Comparison of ENCODE assay signal across 8 mouse cellular contexts in the genomic region with DNA sequence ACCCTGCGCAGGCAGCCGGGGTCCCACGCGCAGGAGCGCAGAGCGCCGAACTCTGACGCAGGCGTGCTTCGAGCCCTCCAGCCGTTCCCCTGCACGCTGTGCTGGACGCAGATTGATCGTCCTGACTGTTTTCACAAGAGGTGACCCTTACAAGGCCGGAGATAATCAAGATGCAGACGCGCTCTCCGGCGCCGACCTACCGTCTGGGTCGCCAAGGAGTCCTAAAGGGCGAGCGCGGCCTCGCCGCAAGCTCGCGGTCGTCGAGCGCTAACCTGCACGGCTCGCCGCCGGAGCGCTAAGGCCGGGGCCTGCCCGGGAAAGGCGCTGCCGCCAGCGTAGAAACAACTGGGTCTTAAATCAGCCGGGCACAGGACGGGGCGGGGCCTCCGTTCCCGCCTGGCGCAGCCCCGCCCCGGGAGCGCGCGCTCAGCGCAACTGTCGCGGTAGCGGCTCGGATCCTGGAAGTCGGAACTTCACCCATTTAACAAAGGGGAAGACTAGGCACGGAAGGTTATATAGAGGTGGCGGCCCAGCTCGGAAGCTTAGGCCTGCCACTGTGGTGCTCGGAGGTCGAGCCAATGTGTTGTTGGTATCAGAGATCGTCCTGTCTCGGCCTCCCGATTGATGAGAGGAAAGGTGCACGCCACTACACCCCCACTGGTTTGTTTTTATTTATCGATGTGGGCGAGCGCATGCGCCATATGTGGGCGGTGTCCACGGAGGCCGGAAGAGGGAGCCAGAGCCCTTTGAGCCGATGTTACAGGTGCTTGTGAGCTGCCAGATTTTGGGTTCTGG. TPM values are rescaled to one million over a fixed set of nuclear protein-coding genes. Genes with fewer than 3 reads are reported as not detected.
DNase-seq lines count a peak whose midpoint lies in the region; ATAC-seq lines count a peak whose summit lies in the region.

A gene (minus strand): TSS at position 642 of the 795 bp plus-strand sequence.

- WGBS in hindbrain, embryonic 13.5 days = under 1% methylated on average over 76 of the region's 76 CpGs

- DNase-seq in ZHBTc4 (ENCODE audit: low read depth, low spot score) = peak; percentile 98
- DNase-seq in cerebellum, postnatal 25 days = peak; percentile 74 to 78
- peak; percentile 33 to 40 for DNase-seq in frontal cortex, postnatal 25 days (ENCODE audit: low spot score in 2 of 2)
- DNase-seq in layer of hippocampus, postnatal 36 days = peak; percentile 60 to 67
- peak; percentile 89 to 93 for DNase-seq in lung, postnatal 4 days
- DNase-seq in retina, postnatal 1 day = peak; percentile 93
- DNase-seq in urinary bladder, adult 2 months (ENCODE audit: low spot score) = peak; percentile 72

- H3K4me1 ChIP-seq in hindbrain, embryonic 13.5 days (replicated peaks) = peaks cover 17% of the 10 kb centered on the region

- peaks cover 11% of the 10 kb centered on the region for H3K36me3 ChIP-seq in hindbrain, embryonic 13.5 days

- no peaks in the 10 kb centered on the region for H3K27me3 ChIP-seq in hindbrain, embryonic 13.5 days

- peak; percentile 94 for ATAC-seq in hindbrain, embryonic 13.5 days (ENCODE audit: low FRiP score)

- no peaks in the 10 kb centered on the region for H3K9me3 ChIP-seq in hindbrain, embryonic 13.5 days

- peak within 1 kb of the TSS; percentile 70 for H3K27ac ChIP-seq in hindbrain, embryonic 13.5 days

- peak within 1 kb of the TSS; percentile 61 for H3K4me3 ChIP-seq in hindbrain, embryonic 13.5 days

- peak within 1 kb of the TSS; percentile 78 for H3K9ac ChIP-seq in hindbrain, embryonic 13.5 days

- peak within 1 kb of the TSS; percentile 73 for H3K4me2 ChIP-seq in hindbrain, embryonic 13.5 days

RNA-seq across cellular contexts. Expression of the gene that starts here (rescaled TPM):
- polyA plus RNA-seq in hindbrain, embryonic 13.5 days (2015; fragmentation: Nextera tagmentation; extraction: Ambion mirVana) = 19.8 and 21.3 TPM in 2 replicates
- 1 to 10 TPM; 4.0 to 5.3 TPM for total RNA-seq in layer of hippocampus, postnatal 36 days (2021)
- 14.1 and 14.2 TPM in 2 replicates for polyA plus RNA-seq in urinary bladder, adult 2 months (2012; rRNA removed)

Comparison
In these comparisons a context has a peak if more than half of its experiments do, and no peak if none do; other contexts are left out.
1. Peak in every context shown above with its lines: DNase-seq, ATAC-seq, H3K4me3 ChIP-seq and H3K27ac ChIP-seq.
2. DNase-seq: peak in every context shown above with its lines; median percentile 98 in ZHBTc4; 93 in retina, postnatal 1 day; 91 in lung, postnatal 4 days; 76 in cerebellum, postnatal 25 days; 72 in urinary bladder, adult 2 months; 64 in layer of hippocampus, postnatal 36 days; 36 in frontal cortex, postnatal 25 days.